Mouse (Mus musculus): ENCODE measurements at regions not wholly inside any gene's neighbourhood (a gene's known extent, or its start where the extent isn't known, plus 50 kb on each side); places are given as distances from the start of the nearest gene placed in this dataset.

- TF ChIP-seq CTCF (IDR thresholded peaks at IDR 0.05; ENCODE audit: insufficient read depth, low read length) (no peak), POLR2A (IDR thresholded peaks at IDR 0.05; ENCODE audit: borderline replicate concordance, extremely low read depth, low read depth, low read length) (no peak)
Observed at GRCm38 (mm10) chr4:33720972-33721371, 203.4 kb upstream of the Cnr1 start.
